Mouse (Mus musculus) midbrain, embryonic 16.5 days (tissue): Measurements from ENCODE around the gene Pgs1. TPM values are rescaled to one million over a fixed set of nuclear protein-coding genes. Genes with fewer than 3 reads are reported as not detected.
A peak's percentile ranks its signal among the peaks of the same experiment; 100 is the strongest.

Experiments
- ATAC-seq: fragments of 200-750 bp; cut with Nextera tagmentation; 2 replicates; pipeline ENCODE4 v1.8.0; 2017; ENCODE audit warnings: moderate TSS enrichment
- H3K27ac ChIP-seq: fragments of 300-500 bp; sonication (generic); 2 replicates; pipeline ENCODE4 v1.5.1; 2014; ENCODE audit warnings: mild to moderate bottlenecking, low read length, mixed read lengths
- H3K27me3 ChIP-seq: fragments of 300-500 bp; sonication (generic); 2 replicates; pipeline ENCODE4 v1.6.1; 2014; ENCODE audit warnings: low read depth, low read length, mixed read lengths; ENCODE audit not compliant: control insufficient read depth, insufficient read depth
- H3K36me3 ChIP-seq: fragments of 300-500 bp; sonication (generic); 2 replicates; pipeline ENCODE4 v1.6.1; 2014; ENCODE audit warnings: mild to moderate bottlenecking, low read length, moderate library complexity, mixed read lengths; ENCODE audit not compliant: control insufficient read depth, insufficient read depth
- H3K4me1 ChIP-seq: fragments of 300-500 bp; sonication (generic); 2 replicates; pipeline ENCODE4 v1.6.1; 2014; ENCODE audit warnings: mild to moderate bottlenecking, low read length, mixed read lengths; ENCODE audit not compliant: control insufficient read depth, insufficient read depth
- H3K4me2 ChIP-seq: fragments of 300-500 bp; sonication (generic); 2 replicates; pipeline ENCODE4 v1.6.1; 2014; ENCODE audit warnings: mild to moderate bottlenecking, low read length, mixed read lengths
- H3K4me3 ChIP-seq: fragments of 300-500 bp; sonication (generic); 2 replicates; pipeline ENCODE4 v1.5.1; 2014; ENCODE audit warnings: low read depth, mild to moderate bottlenecking, low read length, moderate library complexity, mixed read lengths
- H3K9ac ChIP-seq: fragments of 300-500 bp; sonication (generic); 2 replicates; pipeline ENCODE4 v1.6.1; 2014; ENCODE audit warnings: low read depth, low read length, mixed read lengths
- H3K9me3 ChIP-seq: fragments of 300-500 bp; sonication (generic); replicated peaks from 2 replicates; pipeline ENCODE4 v1.6.1; 2014; ENCODE audit warnings: mild to moderate bottlenecking, low read length, mixed read lengths; ENCODE audit not compliant: control insufficient read depth, poor library complexity, severe bottlenecking
- WGBS: fragments of 180-500 bp; shearing (Covaris S2); extraction: QIAGEN DNeasy Blood & Tissue Kit; methylation state at CpG from one replicate; pipeline ENCODE4 v1.1.7; 2014; 5-methylcytosine and 5-hydroxymethylcytosine counted together
- polyA plus RNA-seq: library from polyadenylated mRNA; unstranded; fragments of >200 nt; fragmentation: Nextera tagmentation; extraction: Ambion mirVana; gene quantifications from 2 replicates; pipeline ENCODE4 v1.2.1, GENCODE M21; 2015

The Pgs1 gene
- polyA plus RNA-seq, 1 experiment from 2014 or later: 61.2 TPM

- H3K27me3 ChIP-seq: no peaks in the 10 kb centered on the region; the same call in 1 of the 2 replicates
- H3K36me3 ChIP-seq: no peaks in the 10 kb centered on the region
- no peak overlapping the region for H3K4me2 ChIP-seq
- H3K9me3 ChIP-seq: no peaks in the 10 kb centered on the region
- H3K4me1 ChIP-seq: peaks cover 6% of the 10 kb centered on the region
- no peak overlapping the region for H3K9ac ChIP-seq
- ATAC-seq: no peak
- no peak overlapping the region for H3K4me3 ChIP-seq
- no peak overlapping the region for H3K27ac ChIP-seq
- WGBS: 83% methylated on average over 5 of the region's 5 CpGs
Measured at GRCm38 (mm10) chr11:117982426-117982825, 3.7 kb upstream of the Pgs1 start.

DNA sequence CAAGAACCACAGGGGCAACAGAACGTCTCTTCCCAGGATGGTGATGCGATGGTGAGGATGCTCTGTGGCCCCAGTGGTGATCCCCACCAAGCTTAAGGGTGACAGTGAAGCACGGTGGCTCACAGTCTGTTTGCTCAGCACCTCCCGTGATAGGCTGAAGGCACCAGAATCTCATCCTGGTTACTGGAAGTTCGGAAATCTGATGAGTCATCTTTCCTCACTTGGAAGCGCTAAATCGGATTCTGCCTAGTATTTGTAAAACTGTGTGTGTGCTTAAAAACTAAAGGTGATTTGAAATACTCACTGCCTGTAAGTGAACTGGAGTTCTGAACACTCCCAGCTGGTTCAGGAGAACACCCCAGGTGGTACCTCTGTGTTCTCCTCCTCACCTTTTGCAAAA lies 2.3 kb upstream of the Pgs1 start:
- H3K4me1 ChIP-seq: peaks cover 17% of the 10 kb centered on the region
- H3K27me3 ChIP-seq: no peaks in the 10 kb centered on the region; the same call in 1 of the 2 replicates
- ATAC-seq: no peak
- no peaks in the 10 kb centered on the region for H3K9me3 ChIP-seq
- H3K27ac ChIP-seq: no peak overlapping the region
- 69% methylated on average over 7 of the region's 7 CpGs for WGBS
- H3K4me2 ChIP-seq: no peak overlapping the region
- H3K36me3 ChIP-seq: no peaks in the 10 kb centered on the region
- no peak overlapping the region for H3K9ac ChIP-seq
- no peak overlapping the region for H3K4me3 ChIP-seq

GRCm38 (mm10) chr11:117987032-117987451 lies 950 bp downstream of the Pgs1 start:
- H3K27ac ChIP-seq: peak overlapping the region; percentile 93
- H3K36me3 ChIP-seq: no peaks in the 10 kb centered on the region
- H3K9me3 ChIP-seq: no peaks in the 10 kb centered on the region
- WGBS: under 1% methylated on average over 27 of the region's 32 CpGs
- ATAC-seq: peak; percentile 78
- peaks cover 24% of the 10 kb centered on the region for H3K4me1 ChIP-seq
- H3K27me3 ChIP-seq: no peaks in the 10 kb centered on the region; the same call in 1 of the 2 replicates
- H3K4me2 ChIP-seq: peak overlapping the region; percentile 57
- H3K9ac ChIP-seq: peak overlapping the region; percentile 96
- H3K4me3 ChIP-seq: peak overlapping the region; percentile 96

- no peaks in the 10 kb centered on the region for H3K36me3 ChIP-seq
- peak overlapping the region; percentile 96 for H3K4me3 ChIP-seq
- no peak overlapping the region for H3K27ac ChIP-seq
- H3K4me1 ChIP-seq: peaks cover 24% of the 10 kb centered on the region
- peak overlapping the region; percentile 96 for H3K9ac ChIP-seq
- peak overlapping the region; percentile 57 for H3K4me2 ChIP-seq
- no peaks in the 10 kb centered on the region; the same call in 1 of the 2 replicates for H3K27me3 ChIP-seq
- 77% methylated on average over 4 of the region's 4 CpGs for WGBS
- H3K9me3 ChIP-seq: no peaks in the 10 kb centered on the region
- no peak for ATAC-seq
Measured at GRCm38 (mm10) chr11:117987968-117988367, 1.9 kb downstream of the Pgs1 start.

DNA sequence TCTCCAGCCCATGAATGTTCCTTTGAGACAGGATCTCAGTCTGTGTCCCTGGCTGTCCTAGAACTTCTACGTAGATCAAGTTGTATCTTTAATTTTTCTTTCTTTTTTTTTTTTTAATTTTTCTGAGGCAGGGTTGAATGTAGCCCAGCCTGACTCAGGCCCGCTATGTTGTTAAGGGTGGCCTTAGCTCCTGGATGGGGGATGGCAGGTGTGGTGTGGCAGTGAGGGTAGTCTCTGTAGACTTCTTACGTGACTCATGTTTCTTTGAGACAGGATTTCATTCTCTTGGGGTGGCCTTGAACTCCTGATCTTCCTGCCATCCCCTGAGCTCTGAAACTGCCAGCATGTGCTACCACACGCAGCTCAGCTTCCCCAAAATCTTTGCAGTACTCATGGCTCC lies 3.1 kb downstream of the Pgs1 start:
- no peak overlapping the region for H3K9ac ChIP-seq
- no peak overlapping the region for H3K27ac ChIP-seq
- ATAC-seq: no peak
- H3K27me3 ChIP-seq: no peaks in the 10 kb centered on the region; the same call in 1 of the 2 replicates
- peaks cover 24% of the 10 kb centered on the region for H3K4me1 ChIP-seq
- H3K4me3 ChIP-seq: no peak overlapping the region
- H3K9me3 ChIP-seq: no peaks in the 10 kb centered on the region
- H3K4me2 ChIP-seq: no peak overlapping the region
- H3K36me3 ChIP-seq: no peaks in the 10 kb centered on the region
- 84% methylated on average over 4 of the region's 4 CpGs for WGBS

DNA sequence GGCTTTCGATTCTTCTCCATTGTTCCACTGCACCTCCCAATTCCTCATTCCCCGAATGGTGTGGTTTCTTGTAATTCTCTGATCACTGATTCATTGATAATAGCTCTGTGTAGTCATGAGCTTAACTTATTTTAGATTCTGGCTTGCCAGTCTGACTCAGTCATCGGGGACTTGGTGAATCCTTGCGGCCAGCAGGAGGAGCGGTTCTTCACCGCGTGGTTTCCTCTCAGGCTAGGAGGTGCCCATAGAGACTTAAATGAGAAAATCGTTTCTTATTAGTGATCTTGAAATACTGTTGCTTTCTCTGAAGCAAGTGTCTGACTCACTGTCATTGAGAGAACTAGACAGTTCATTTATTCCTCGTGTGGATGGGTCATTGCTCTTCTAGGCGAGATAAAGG lies 3.8 kb downstream of the Pgs1 start:
- 42% methylated on average over 10 of the region's 10 CpGs for WGBS
- no peaks in the 10 kb centered on the region for H3K9me3 ChIP-seq
- no peak overlapping the region for H3K9ac ChIP-seq
- H3K4me2 ChIP-seq: no peak overlapping the region
- ATAC-seq: no peak
- H3K27ac ChIP-seq: no peak overlapping the region
- H3K4me3 ChIP-seq: no peak overlapping the region
- no peaks in the 10 kb centered on the region for H3K27me3 ChIP-seq
- H3K36me3 ChIP-seq: no peaks in the 10 kb centered on the region
- peaks cover 24% of the 10 kb centered on the region for H3K4me1 ChIP-seq

DNA sequence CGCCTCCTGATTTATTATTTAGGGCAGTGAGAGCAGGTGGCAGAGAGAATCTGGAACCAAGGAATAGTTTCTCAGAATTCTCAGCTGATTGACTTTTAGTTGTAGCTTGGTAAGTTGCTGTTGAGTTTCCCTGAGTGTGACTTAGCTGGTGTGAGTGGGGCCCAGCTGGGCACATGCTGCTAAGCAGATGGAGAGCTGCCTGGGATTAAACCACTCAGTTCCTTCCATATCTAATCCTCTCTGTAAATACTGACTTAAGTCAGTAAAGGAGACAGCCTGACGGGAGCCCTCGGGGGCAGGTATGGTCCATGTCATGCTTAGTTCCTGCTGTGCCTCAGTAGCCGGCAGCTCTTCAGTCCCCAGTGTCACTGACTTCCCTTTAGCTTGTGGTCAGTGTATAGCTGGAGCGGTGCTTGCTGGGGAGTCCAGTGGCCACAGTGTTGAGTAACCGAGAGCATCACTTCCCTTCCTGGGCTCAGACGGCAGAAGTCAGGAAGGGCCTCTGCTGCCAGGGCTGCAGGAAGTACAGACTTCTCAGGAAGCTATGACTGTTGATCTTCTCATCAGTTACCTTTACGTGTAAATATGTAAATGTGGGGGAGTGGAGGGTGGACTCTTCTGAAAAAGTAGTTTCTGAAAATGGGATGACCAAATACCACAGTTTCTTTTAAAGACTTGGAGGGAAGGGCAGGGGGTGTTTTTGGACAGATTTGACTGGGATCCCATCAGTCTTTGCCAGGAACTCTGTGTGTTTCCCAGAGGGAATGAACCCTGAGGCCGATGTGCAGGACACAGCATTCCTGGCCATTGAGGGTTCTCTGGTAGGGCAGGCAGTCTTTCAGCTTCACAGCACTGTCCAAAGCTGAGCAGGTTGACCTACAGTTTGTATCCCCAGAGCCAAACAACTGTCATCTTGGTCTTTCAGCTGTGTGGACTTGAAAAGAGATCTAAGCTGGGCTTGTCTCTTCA lies 5.7 kb downstream of the Pgs1 start:
- H3K27me3 ChIP-seq: no peaks in the 10 kb centered on the region
- no peak overlapping the region for H3K4me3 ChIP-seq
- WGBS: 48% methylated on average over 9 of the region's 9 CpGs
- peaks cover 28% of the 10 kb centered on the region for H3K4me1 ChIP-seq
- ATAC-seq: no peak
- H3K9ac ChIP-seq: no peak overlapping the region
- H3K9me3 ChIP-seq: no peaks in the 10 kb centered on the region
- no peaks in the 10 kb centered on the region for H3K36me3 ChIP-seq
- no peak overlapping the region for H3K27ac ChIP-seq
- H3K4me2 ChIP-seq: no peak overlapping the region

DNA sequence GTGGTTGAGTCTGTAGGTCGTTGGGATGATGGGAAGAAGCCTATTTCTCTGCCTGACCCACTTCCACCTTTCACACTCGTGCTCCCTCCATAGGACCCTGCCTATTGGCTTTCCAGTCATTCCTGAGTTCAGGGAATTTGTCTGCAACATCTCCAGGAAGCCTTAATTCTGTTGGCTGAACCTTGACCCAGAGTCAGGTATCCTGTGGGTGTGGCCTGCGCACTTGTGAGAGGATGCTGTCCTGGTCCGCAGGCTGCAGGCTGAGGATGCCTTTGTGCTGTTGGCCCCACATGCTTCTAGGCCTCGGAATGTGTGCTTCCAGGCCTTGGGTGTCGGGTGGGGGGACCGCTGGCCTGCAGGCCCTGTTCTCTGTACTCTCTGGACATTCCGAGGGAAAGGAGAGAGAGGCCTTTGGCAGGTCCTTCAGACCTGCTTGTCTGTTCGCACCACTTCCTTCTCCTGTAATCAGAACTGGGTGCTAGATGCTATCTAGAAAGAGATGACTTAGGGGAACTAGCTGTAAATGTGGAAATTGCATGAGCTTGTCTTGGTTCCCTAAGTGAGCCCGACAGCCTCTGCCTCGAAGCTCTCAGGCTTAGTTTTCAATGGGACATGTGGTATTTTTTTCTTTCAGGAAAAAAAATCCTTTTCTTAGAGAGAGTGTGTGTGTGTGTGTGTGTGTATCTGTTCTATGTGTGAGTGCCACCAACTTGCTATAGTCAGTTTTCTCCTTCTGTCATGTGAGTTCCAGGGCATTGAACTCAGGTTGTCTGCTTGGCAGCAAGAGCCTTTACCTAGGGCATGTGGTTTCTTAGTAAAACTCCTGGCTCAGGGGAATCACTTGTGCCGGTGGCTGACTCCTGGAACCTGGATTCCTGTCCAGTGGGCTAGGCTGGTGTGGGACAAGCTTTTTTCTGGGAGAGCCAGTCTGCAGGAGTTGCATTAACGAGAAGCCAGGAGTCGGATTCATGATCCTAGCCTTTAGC lies 7.4 kb downstream of the Pgs1 start:
- 83% methylated on average over 14 of the region's 14 CpGs for WGBS
- H3K9me3 ChIP-seq: no peaks in the 10 kb centered on the region
- H3K27me3 ChIP-seq: no peaks in the 10 kb centered on the region
- no peak overlapping the region for H3K4me3 ChIP-seq
- no peak overlapping the region for H3K27ac ChIP-seq
- no peak overlapping the region for H3K9ac ChIP-seq
- no peak for ATAC-seq
- 0 out of 2 replicates have a peak, but pooled peaks cover 3% of the 10 kb centered on the region for H3K36me3 ChIP-seq
- no peak overlapping the region for H3K4me2 ChIP-seq
- peaks cover 17% of the 10 kb centered on the region for H3K4me1 ChIP-seq
